Mouse (Mus musculus): Measurements from ENCODE around the gene Pcyt1a. TPM values are rescaled to one million over a fixed set of nuclear protein-coding genes. Genes with fewer than 3 reads are reported as not detected.

Gene Pcyt1a
- total and polyA plus RNA-seq, 3 experiments, result 17.0 to 25.7 (median 21.1) TPM

DNA sequence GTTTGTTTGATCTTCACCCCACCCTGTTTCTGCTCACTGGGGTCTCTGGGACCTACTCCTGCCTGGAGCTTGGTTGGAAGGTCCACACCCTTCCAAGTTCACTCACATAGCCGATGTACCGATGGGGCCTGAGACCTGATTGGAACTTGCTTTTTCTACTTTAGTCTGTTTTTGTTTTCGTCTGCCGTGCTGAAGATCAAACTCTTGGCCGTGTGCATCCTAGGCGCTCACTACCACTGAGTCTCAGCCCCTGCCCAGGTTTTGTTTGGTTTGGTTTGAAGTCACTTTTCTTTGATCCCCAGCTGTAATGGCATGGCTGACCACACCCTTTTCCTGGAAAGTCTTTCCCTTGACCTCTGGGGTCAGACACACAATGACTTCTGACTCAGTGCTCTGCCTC lies 82.7 kb downstream of the Pcyt1a start:
- no peaks in the 10 kb centered on the region for H3K9me3 ChIP-seq (replicated peaks; ENCODE audit: low read length)
- H3K4me1 ChIP-seq (ENCODE audit: control insufficient read depth in 1 of 2, insufficient read depth in 2 of 2), result no peaks in the 10 kb centered on the region; a peak in 1 of 4 replicates
- H3K27me3 ChIP-seq (replicated peaks), result peaks cover 2% of the 10 kb centered on the region
- H3K27ac ChIP-seq (ENCODE audit: insufficient read depth, low read depth), result no peak overlapping the region
- no peak overlapping the region for H3K9ac ChIP-seq (ENCODE audit: insufficient read depth, low read depth)
- no peak overlapping the region for H3K4me3 ChIP-seq (replicated peaks in 1 of 3; ENCODE audit: low read depth in 2 of 3, low read length in 2 of 3, poor library complexity in 1 of 3)
- dilution Hi-C loops (cut with MboI; ENCODE audit: extremely low pct_ligation_motif_present, extremely low pct_unique_long_range_greater_than_20kb, low sequenced_read_pairs) (no loop called here), in situ Hi-C loops (cut with MboI; ENCODE audit: low pct_ligation_motif_present, low pct_unique_long_range_greater_than_20kb, low sequenced_read_pairs) (loop anchor here (5.0 kb wide), 1 partner anchor 119 kb away; no protein-coding TSS in a partner anchor)
- H3K4me2 ChIP-seq (ENCODE audit: insufficient read depth, low read depth, poor library complexity, severe bottlenecking), result no peak overlapping the region
- no peaks in the 10 kb centered on the region for H3K79me2 ChIP-seq (replicated peaks; ENCODE audit: control insufficient read depth, extremely low read depth, insufficient read depth, poor library complexity, severe bottlenecking)
- H3K36me3 ChIP-seq (replicated peaks in 1 of 2; ENCODE audit: control insufficient read depth in 1 of 2, insufficient read depth in 1 of 2, low read length in 1 of 2), result no peaks in the 10 kb centered on the region
- DNase-seq (ENCODE audit: extremely low read depth), result no peak
- no peak for TF ChIP-seq TBP (conservative IDR thresholded peaks at IDR 0.05; ENCODE audit: low read depth, low read length)
- TF ChIP-seq PAX5 (IDR thresholded peaks at IDR 0.05; ENCODE audit: low read length), result no peak
- TF ChIP-seq MAX (IDR thresholded peaks at IDR 0.05; ENCODE audit: low read length), result no peak
- no peak for TF ChIP-seq NRF1 (IDR thresholded peaks at IDR 0.05; ENCODE audit: low read depth, low read length)
- TF ChIP-seq IRF4 (IDR thresholded peaks at IDR 0.05; ENCODE audit: low read depth, low read length), result no peak
- no peak for TF ChIP-seq E2F4 (IDR thresholded peaks at IDR 0.05; ENCODE audit: insufficient replicate concordance, low read depth, low read length)
- no peak for TF ChIP-seq CTCF (conservative IDR thresholded peaks at IDR 0.05 in 1 of 2, IDR thresholded peaks at IDR 0.05 in 1 of 2; ENCODE audit: low read depth in 2 of 2, low read length in 2 of 2)
- no peak for TF ChIP-seq EP300 (IDR thresholded peaks at IDR 0.05; ENCODE audit: low read length)
- TF ChIP-seq POLR2A (IDR thresholded peaks at IDR 0.05; ENCODE audit: low read depth, low read length), result no peak
- TF ChIP-seq ZNF384 (IDR thresholded peaks at IDR 0.05; ENCODE audit: low read depth, low read length), result no peak
- TF ChIP-seq JUN (IDR thresholded peaks at IDR 0.05; ENCODE audit: insufficient read depth, low read depth, low read length), result no peak
- TF ChIP-seq USF1 (IDR thresholded peaks at IDR 0.05; ENCODE audit: low read depth, low read length), result no peak
- no peak for TF ChIP-seq MAFK (IDR thresholded peaks at IDR 0.05; ENCODE audit: insufficient replicate concordance, low read length)
- TF ChIP-seq JUND (conservative IDR thresholded peaks at IDR 0.05; ENCODE audit: low read depth, low read length), result no peak

DNA sequence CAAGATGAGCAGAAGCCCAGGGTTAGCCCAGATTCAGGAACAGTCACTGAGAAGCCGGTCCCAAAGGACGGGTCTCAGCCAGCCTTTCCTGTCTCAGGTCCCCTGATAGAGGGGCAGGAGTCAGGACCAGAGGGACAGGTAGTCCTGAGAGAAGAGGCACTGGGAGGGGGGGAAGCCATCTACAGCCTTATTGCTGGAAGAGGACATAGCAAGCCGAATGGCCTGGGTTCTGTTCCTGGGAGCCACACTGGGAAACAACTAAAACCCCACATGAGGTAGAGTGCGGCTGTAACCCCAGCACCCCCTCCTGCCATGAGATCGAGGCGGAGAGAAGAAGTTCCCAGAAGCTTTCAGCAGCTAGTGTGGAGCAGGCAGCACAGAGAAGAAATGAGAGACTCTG lies 83.2 kb downstream of the Pcyt1a start:
- no peak for DNase-seq (ENCODE audit: extremely low read depth)
- Histone ChIP-seq H3K4me1 (ENCODE audit: control insufficient read depth in 1 of 2, insufficient read depth in 2 of 2) (no peaks in the 10 kb centered on the region; a peak in 1 of 4 replicates), H3K27ac (ENCODE audit: insufficient read depth, low read depth) (no peak overlapping the region), H3K36me3 (replicated peaks in 1 of 2; ENCODE audit: control insufficient read depth in 1 of 2, insufficient read depth in 1 of 2, low read length in 1 of 2) (no peaks in the 10 kb centered on the region), H3K79me2 (replicated peaks; ENCODE audit: control insufficient read depth, extremely low read depth, insufficient read depth, poor library complexity, severe bottlenecking) (no peaks in the 10 kb centered on the region), H3K27me3 (replicated peaks) (peaks cover 2% of the 10 kb centered on the region), H3K9ac (ENCODE audit: insufficient read depth, low read depth) (no peak overlapping the region), H3K9me3 (replicated peaks; ENCODE audit: low read length) (no peaks in the 10 kb centered on the region), H3K4me2 (ENCODE audit: insufficient read depth, low read depth, poor library complexity, severe bottlenecking) (no peak overlapping the region), H3K4me3 (replicated peaks in 1 of 3; ENCODE audit: low read depth in 2 of 3, low read length in 2 of 3, poor library complexity in 1 of 3) (no peak overlapping the region)
- in situ Hi-C loops (cut with MboI; ENCODE audit: low pct_ligation_motif_present, low pct_unique_long_range_greater_than_20kb, low sequenced_read_pairs), result loop anchor here (5.0 kb wide), 1 partner anchor 118 kb away; no protein-coding TSS in a partner anchor
- dilution Hi-C loops (cut with MboI; ENCODE audit: extremely low pct_ligation_motif_present, extremely low pct_unique_long_range_greater_than_20kb, low sequenced_read_pairs), result no loop called here
- no peak for TF ChIP-seq CHD2 (IDR thresholded peaks at IDR 0.05; ENCODE audit: low read length)
